Mouse (Mus musculus): ENCODE results near the gene Alkbh6.

DNA sequence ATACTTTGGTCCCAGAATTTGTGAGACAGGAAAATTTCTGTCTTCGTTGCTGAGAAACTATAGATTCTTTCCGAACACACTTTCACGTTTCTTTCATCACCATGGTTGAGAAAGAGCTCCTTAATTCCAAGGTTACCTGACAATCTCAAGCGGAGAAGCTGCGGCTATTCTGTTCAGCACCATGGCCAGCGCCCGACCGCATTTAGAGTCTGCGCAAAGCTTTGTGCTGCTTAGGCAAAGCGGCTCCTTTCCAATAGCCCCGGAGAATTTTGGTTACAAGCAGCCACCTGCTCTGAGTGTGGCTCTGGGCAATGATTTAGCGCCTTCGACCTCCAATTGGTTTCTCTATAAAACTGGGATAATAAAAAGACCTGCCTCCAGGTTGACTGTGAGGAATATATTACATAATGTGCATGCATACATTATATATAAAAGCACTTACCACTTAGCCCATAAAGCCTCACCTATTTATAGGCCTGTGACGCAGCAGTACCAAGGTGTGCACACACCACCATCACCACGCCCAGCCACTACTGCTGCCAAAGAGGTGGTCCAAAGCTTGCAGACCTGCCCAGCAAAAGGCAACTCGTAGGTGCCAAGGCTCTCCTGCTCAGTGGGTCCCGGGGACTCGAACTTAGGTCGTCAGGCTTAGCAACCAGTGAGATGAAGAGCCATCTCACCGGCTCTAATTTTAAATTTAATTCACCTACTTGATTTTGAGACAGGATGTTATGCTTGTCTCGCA lies 38.3 kb downstream of the Alkbh6 start:
- TF ChIP-seq POLR2A (IDR thresholded peaks at IDR 0.05; ENCODE audit: control insufficient read depth, low read depth, low read length) (no peak), CTCF (IDR thresholded peaks at IDR 0.05; ENCODE audit: control insufficient read depth, insufficient read depth, insufficient replicate concordance, low read depth, low read length) (no peak)
